Mouse (Mus musculus) midbrain, embryonic 15.5 days (tissue): Measurements from ENCODE around the gene Mrpl50. TPM values are rescaled to one million over a fixed set of nuclear protein-coding genes. Genes with fewer than 3 reads are reported as not detected.

Experiments
- polyA plus RNA-seq: library from polyadenylated mRNA; unstranded; fragments of >200 nt; fragmentation: Nextera tagmentation; extraction: Ambion mirVana; gene quantifications from 2 replicates; pipeline ENCODE4 v1.2.1, GENCODE M21; 2015

Gene Mrpl50
- polyA plus RNA-seq, 1 experiment from 2014 or later: 77.5 TPM

Other genes with a start within 250 kb of the Mrpl50 start
- gene Acnat2, start 112.9 kb downstream of the Mrpl50 start, polyA plus RNA-seq: not detected in 2 replicates
- not detected in 2 replicates for gene Acnat1, start 47.2 kb downstream of the Mrpl50 start, polyA plus RNA-seq
- not detected in 2 replicates for gene Baat, start 14.5 kb downstream of the Mrpl50 start, polyA plus RNA-seq
- 12.6 and 12.8 TPM in 2 replicates for gene Zfp189, start 83 bp upstream of the Mrpl50 start, polyA plus RNA-seq
- 0.25 and 0.77 TPM in 2 replicates for gene Aldob, start 28.5 kb upstream of the Mrpl50 start, polyA plus RNA-seq
- 107 and 108 TPM in 2 replicates for gene Tmem246, start 76.8 kb upstream of the Mrpl50 start, polyA plus RNA-seq
- 53.3 and 57.4 TPM in 2 replicates for gene Rnf20, start 110.9 kb upstream of the Mrpl50 start, polyA plus RNA-seq
- gene Ppp3r2, start 160.9 kb upstream of the Mrpl50 start, polyA plus RNA-seq: 0.64 and 0.74 TPM in 2 replicates